Mouse (Mus musculus): ENCODE measurements around the gene Ociad2. TPM values are rescaled to one million over a fixed set of nuclear protein-coding genes. Genes with fewer than 3 reads are reported as not detected.

The Ociad2 gene
- 6.5 and 9.4 TPM in 2 replicates for polyA plus RNA-seq (2014; fragmentation: Nextera tagmentation; extraction: Ambion mirVana)

- Histone ChIP-seq H3K36me3 (ENCODE audit: control insufficient read depth, insufficient read depth, low read length) (no peaks in the 10 kb centered on the region), H3K27ac (replicated peaks; ENCODE audit: low read depth, low read length) (no peak within 1 kb of the TSS), H3K4me2 (ENCODE audit: low read depth, severe bottlenecking) (no peak within 1 kb of the TSS), H3K9ac (ENCODE audit: low read length) (no peak within 1 kb of the TSS), H3K4me1 (ENCODE audit: control insufficient read depth, insufficient read depth, low read length) (0 out of 2 replicates have a peak, but pooled peaks cover 7% of the 10 kb centered on the region), H3K9me3 (ENCODE audit: control insufficient read depth, low read length) (no peaks in the 10 kb centered on the region), H3K27me3 (ENCODE audit: control insufficient read depth, insufficient read depth, low read length) (no peaks in the 10 kb centered on the region), H3K4me3 (ENCODE audit: low read depth, low read length) (no peak within 1 kb of the TSS)
- DNase-seq (ENCODE audit: low spot score) (no peak), ATAC-seq (ENCODE audit: insufficient number of reproducible peaks, low FRiP score, low TSS enrichment, low read depth) (no peak)
- WGBS, result 87% methylated on average over 8 of the region's 8 CpGs
Measured at GRCm38 (mm10) chr5:73340723-73341235, at the start of gene Ociad2. TSS of gene Ociad2 (minus strand) at chr5:73341028.

DNA sequence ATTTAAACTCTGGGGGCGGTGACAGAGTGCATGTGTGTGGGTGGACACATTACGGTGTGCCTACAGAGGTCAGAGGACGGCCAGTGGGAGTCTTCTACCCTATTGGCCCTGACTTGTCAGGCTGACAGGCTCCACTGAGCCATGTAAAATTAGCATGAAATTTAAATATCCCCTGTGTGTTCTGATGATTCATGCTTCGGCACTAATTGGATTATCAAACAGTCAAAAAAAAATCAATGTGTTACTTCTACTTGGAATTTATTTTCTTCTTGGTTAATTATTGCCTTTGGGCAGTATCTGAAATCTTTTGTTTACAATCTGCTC lies 42.8 kb upstream of the Ociad2 start:
- 77% methylated on average over 4 of the region's 4 CpGs for WGBS
- Histone ChIP-seq H3K36me3 (ENCODE audit: control insufficient read depth, insufficient read depth, low read length) (no peaks in the 10 kb centered on the region), H3K4me1 (ENCODE audit: control insufficient read depth, insufficient read depth, low read length) (no peaks in the 10 kb centered on the region), H3K27ac (replicated peaks; ENCODE audit: low read depth, low read length) (no peak overlapping the region), H3K4me3 (ENCODE audit: low read depth, low read length) (no peak overlapping the region), H3K9me3 (ENCODE audit: control insufficient read depth, low read length) (no peaks in the 10 kb centered on the region), H3K4me2 (ENCODE audit: low read depth, severe bottlenecking) (no peak overlapping the region), H3K27me3 (ENCODE audit: control insufficient read depth, insufficient read depth, low read length) (no peaks in the 10 kb centered on the region), H3K9ac (ENCODE audit: low read length) (no peak overlapping the region)
- DNase-seq (ENCODE audit: low spot score), result no peak
- no peak for ATAC-seq (ENCODE audit: insufficient number of reproducible peaks, low FRiP score, low TSS enrichment, low read depth)

DNA sequence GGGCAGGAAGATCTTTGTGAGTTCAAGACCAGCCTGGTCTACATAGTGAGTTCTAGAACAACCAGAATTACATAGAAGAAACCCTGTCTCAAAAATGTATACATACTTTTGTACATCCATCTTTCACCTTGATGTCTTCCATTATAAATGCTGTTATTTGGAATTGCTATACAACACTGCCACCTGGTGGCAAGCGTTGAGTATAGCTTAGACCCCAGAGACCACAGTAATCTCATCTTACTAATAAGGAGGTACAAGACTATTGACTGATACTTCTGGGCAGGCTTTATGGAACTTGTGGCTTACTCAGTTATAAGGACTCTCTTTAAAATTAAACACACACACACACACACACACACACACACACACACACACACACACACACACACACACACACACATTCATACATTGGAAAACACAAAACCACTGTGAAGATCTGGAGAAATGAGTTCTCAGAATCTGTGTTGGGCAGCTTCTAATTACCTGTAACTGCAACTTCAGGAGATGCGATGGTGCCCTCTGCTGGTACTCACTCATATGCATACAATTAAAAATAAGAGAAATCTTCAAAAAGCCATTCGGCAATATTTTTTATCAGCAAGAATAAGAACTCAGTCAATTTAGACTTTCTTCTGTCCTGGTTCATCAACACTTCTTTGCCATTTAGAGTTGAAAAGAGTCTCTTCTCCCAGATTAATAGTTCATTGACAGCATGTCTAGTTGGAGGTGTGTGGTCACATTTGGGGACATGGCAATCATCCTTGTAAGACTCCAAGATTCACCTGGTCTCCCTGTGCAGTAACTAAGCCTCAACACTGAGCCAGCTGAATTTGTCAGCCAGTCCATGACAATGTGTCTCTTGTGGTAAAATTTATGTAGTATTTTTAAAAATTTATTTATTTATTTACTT lies 42.2 kb upstream of the Ociad2 start:
- DNase-seq (ENCODE audit: low spot score) (peak; percentile 88), ATAC-seq (ENCODE audit: insufficient number of reproducible peaks, low FRiP score, low TSS enrichment, low read depth) (no peak)
- no peak overlapping the region for H3K27ac ChIP-seq (replicated peaks; ENCODE audit: low read depth, low read length)
- no peaks in the 10 kb centered on the region for H3K9me3 ChIP-seq (ENCODE audit: control insufficient read depth, low read length)
- no peak overlapping the region for H3K4me3 ChIP-seq (ENCODE audit: low read depth, low read length)
- H3K4me1 ChIP-seq (ENCODE audit: control insufficient read depth, insufficient read depth, low read length), result no peaks in the 10 kb centered on the region
- no peak overlapping the region for H3K4me2 ChIP-seq (ENCODE audit: low read depth, severe bottlenecking)
- H3K9ac ChIP-seq (ENCODE audit: low read length), result no peak overlapping the region
- 31% methylated on average over 3 of the region's 3 CpGs for WGBS
- no peaks in the 10 kb centered on the region for H3K27me3 ChIP-seq (ENCODE audit: control insufficient read depth, insufficient read depth, low read length)
- no peaks in the 10 kb centered on the region for H3K36me3 ChIP-seq (ENCODE audit: control insufficient read depth, insufficient read depth, low read length)

GRCm38 (mm10) chr5:73381976-73382540 lies 41.2 kb upstream of the Ociad2 start:
- no peaks in the 10 kb centered on the region for H3K36me3 ChIP-seq (ENCODE audit: control insufficient read depth, insufficient read depth, low read length)
- no peaks in the 10 kb centered on the region for H3K9me3 ChIP-seq (ENCODE audit: control insufficient read depth, low read length)
- H3K9ac ChIP-seq (ENCODE audit: low read length), result no peak overlapping the region
- DNase-seq (ENCODE audit: low spot score) (no peak), ATAC-seq (ENCODE audit: insufficient number of reproducible peaks, low FRiP score, low TSS enrichment, low read depth) (no peak)
- H3K4me2 ChIP-seq (ENCODE audit: low read depth, severe bottlenecking), result no peak overlapping the region
- no peaks in the 10 kb centered on the region for H3K27me3 ChIP-seq (ENCODE audit: control insufficient read depth, insufficient read depth, low read length)
- no peak overlapping the region for H3K27ac ChIP-seq (replicated peaks; ENCODE audit: low read depth, low read length)
- H3K4me3 ChIP-seq (ENCODE audit: low read depth, low read length), result no peak overlapping the region
- H3K4me1 ChIP-seq (ENCODE audit: control insufficient read depth, insufficient read depth, low read length), result no peaks in the 10 kb centered on the region
- WGBS, result 83% methylated on average over 9 of the region's 9 CpGs

DNA sequence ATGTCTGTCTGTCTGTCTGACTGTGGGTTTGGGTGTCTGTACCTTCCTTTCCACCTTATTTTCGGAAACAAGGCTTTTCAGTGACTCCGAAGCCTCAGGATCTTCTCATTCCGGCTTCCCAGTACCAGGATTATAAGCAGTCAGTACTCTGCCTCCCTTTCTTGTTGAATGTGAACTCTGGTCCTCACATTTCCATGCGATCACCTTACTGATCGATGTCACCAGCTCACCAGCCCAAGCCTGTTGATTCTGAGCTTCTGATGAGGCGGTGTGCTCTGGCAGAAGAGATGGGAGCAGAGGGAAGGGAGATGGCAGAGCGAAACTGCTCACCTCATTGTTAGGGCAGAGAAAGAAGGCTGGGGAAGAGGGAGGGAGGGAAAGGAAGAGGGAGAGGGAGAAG lies 40.7 kb upstream of the Ociad2 start:
- no peak overlapping the region for H3K4me2 ChIP-seq (ENCODE audit: low read depth, severe bottlenecking)
- H3K27me3 ChIP-seq (ENCODE audit: control insufficient read depth, insufficient read depth, low read length), result no peaks in the 10 kb centered on the region
- H3K9me3 ChIP-seq (ENCODE audit: control insufficient read depth, low read length), result no peaks in the 10 kb centered on the region
- no peak overlapping the region for H3K9ac ChIP-seq (ENCODE audit: low read length)
- DNase-seq (ENCODE audit: low spot score) (no peak), ATAC-seq (ENCODE audit: insufficient number of reproducible peaks, low FRiP score, low TSS enrichment, low read depth) (no peak)
- no peaks in the 10 kb centered on the region for H3K4me1 ChIP-seq (ENCODE audit: control insufficient read depth, insufficient read depth, low read length)
- H3K27ac ChIP-seq (replicated peaks; ENCODE audit: low read depth, low read length), result no peak overlapping the region
- no peak overlapping the region for H3K4me3 ChIP-seq (ENCODE audit: low read depth, low read length)
- WGBS, result 85% methylated on average over 7 of the region's 7 CpGs
- no peaks in the 10 kb centered on the region for H3K36me3 ChIP-seq (ENCODE audit: control insufficient read depth, insufficient read depth, low read length)

DNA sequence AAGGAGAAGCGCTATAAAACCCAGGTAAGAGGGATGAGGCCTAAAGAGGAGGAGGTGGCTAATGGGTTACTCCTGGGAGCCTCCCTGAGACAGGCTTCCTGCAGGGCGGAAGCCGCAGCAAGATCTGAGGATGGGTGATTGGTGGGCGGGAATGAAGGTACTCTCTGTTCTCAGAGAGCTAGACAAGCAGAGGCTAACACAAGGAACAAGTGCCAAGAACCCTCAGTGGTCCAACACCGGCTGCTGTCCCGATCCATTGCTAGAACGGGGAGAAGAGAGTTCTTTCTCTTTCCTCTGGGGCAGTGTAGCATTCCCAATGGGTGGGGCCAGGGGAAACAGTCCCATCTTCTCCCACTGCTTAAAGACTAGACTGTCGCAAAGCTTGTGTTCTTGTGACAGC lies 40.0 kb upstream of the Ociad2 start:
- H3K27ac ChIP-seq (replicated peaks; ENCODE audit: low read depth, low read length), result no peak overlapping the region
- ATAC-seq (ENCODE audit: insufficient number of reproducible peaks, low FRiP score, low TSS enrichment, low read depth) (no peak), DNase-seq (ENCODE audit: low spot score) (no peak)
- H3K4me2 ChIP-seq (ENCODE audit: low read depth, severe bottlenecking), result no peak overlapping the region
- H3K27me3 ChIP-seq (ENCODE audit: control insufficient read depth, insufficient read depth, low read length), result no peaks in the 10 kb centered on the region
- no peak overlapping the region for H3K4me3 ChIP-seq (ENCODE audit: low read depth, low read length)
- WGBS, result 45% methylated on average over 8 of the region's 8 CpGs
- H3K36me3 ChIP-seq (ENCODE audit: control insufficient read depth, insufficient read depth, low read length), result no peaks in the 10 kb centered on the region
- no peak overlapping the region; the same call in 1 of the 2 replicates for H3K9ac ChIP-seq (ENCODE audit: low read length)
- H3K4me1 ChIP-seq (ENCODE audit: control insufficient read depth, insufficient read depth, low read length), result no peaks in the 10 kb centered on the region
- no peaks in the 10 kb centered on the region for H3K9me3 ChIP-seq (ENCODE audit: control insufficient read depth, low read length)

DNA sequence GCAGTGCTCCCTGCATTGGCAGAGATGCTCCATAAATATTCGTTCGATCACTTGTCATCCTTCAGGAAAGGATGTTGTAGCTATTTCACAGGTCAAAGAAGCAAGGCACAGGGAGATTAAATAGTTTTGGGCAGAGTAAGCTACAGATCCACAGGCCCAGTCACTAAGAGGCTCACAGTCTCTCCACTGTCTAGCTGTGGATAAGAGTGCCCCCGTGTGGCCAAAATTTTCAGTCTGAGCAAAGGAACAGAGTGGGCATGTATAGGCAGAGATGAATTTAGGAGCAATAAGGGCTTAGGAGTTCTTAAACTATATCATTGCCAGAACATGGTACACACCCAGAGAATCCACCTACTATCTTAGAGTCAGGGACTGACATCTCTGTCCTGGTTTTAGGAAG lies 39.1 kb upstream of the Ociad2 start:
- H3K4me3 ChIP-seq (ENCODE audit: low read depth, low read length), result no peak overlapping the region
- peak; percentile 93 for DNase-seq (ENCODE audit: low spot score)
- H3K36me3 ChIP-seq (ENCODE audit: control insufficient read depth, insufficient read depth, low read length), result no peaks in the 10 kb centered on the region
- H3K27me3 ChIP-seq (ENCODE audit: control insufficient read depth, insufficient read depth, low read length), result no peaks in the 10 kb centered on the region
- H3K9me3 ChIP-seq (ENCODE audit: control insufficient read depth, low read length), result no peaks in the 10 kb centered on the region
- 28% methylated on average over 3 of the region's 3 CpGs for WGBS
- H3K4me2 ChIP-seq (ENCODE audit: low read depth, severe bottlenecking), result no peak overlapping the region
- H3K4me1 ChIP-seq (ENCODE audit: control insufficient read depth, insufficient read depth, low read length), result no peaks in the 10 kb centered on the region
- H3K9ac ChIP-seq (ENCODE audit: low read length), result no peak overlapping the region
- H3K27ac ChIP-seq (replicated peaks; ENCODE audit: low read depth, low read length), result no peak overlapping the region
- 0 out of 2 replicates have a peak, but pooled peaks have one; percentile 70 for ATAC-seq (ENCODE audit: insufficient number of reproducible peaks, low FRiP score, low TSS enrichment, low read depth)

DNA sequence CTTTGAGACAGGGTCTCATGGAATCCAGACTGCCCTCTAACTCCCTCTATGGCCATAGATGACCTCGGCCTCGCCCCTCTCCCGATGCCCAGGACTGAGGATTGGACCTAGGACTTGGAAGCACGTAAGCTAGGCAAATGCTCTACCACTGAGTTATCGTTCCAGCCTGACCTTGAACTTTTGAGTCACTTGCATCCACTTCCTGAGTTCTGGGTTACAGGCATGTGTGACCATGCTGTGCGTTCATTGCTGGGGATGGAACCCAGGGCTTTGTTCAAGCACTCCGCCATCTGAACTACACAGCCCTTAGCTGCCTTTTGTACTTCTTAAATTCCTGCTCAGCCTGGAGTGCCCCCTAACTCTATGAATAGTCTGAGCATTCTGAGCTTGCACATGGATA lies 35.7 kb upstream of the Ociad2 start:
- H3K9ac ChIP-seq (ENCODE audit: low read length), result no peak overlapping the region
- H3K27ac ChIP-seq (replicated peaks; ENCODE audit: low read depth, low read length), result no peak overlapping the region
- no peaks in the 10 kb centered on the region for H3K4me1 ChIP-seq (ENCODE audit: control insufficient read depth, insufficient read depth, low read length)
- no peak overlapping the region for H3K4me2 ChIP-seq (ENCODE audit: low read depth, severe bottlenecking)
- DNase-seq (ENCODE audit: low spot score), result no peak
- no peaks in the 10 kb centered on the region for H3K9me3 ChIP-seq (ENCODE audit: control insufficient read depth, low read length)
- 91% methylated on average over 7 of the region's 7 CpGs for WGBS
- no peaks in the 10 kb centered on the region for H3K36me3 ChIP-seq (ENCODE audit: control insufficient read depth, insufficient read depth, low read length)
- ATAC-seq (ENCODE audit: insufficient number of reproducible peaks, low FRiP score, low TSS enrichment, low read depth), result no peak
- no peak overlapping the region for H3K4me3 ChIP-seq (ENCODE audit: low read depth, low read length)
- H3K27me3 ChIP-seq (ENCODE audit: control insufficient read depth, insufficient read depth, low read length), result no peaks in the 10 kb centered on the region

All from limb, embryonic 11.5 days (tissue).